Mouse (Mus musculus) midbrain, embryonic 16.5 days (tissue): Measurements from ENCODE around the gene Mthfd2. TPM values are rescaled to one million over a fixed set of nuclear protein-coding genes. Genes with fewer than 3 reads are reported as not detected.

ENCODE experiments used
- ATAC-seq: fragments of 200-750 bp; cut with Nextera tagmentation; 2 replicates; pipeline ENCODE4 v1.8.0; 2017; ENCODE audit warnings: moderate TSS enrichment
- H3K27ac ChIP-seq: fragments of 300-500 bp; sonication (generic); 2 replicates; pipeline ENCODE4 v1.5.1; 2014; ENCODE audit warnings: mild to moderate bottlenecking, low read length, mixed read lengths
- H3K27me3 ChIP-seq: fragments of 300-500 bp; sonication (generic); 2 replicates; pipeline ENCODE4 v1.6.1; 2014; ENCODE audit warnings: low read depth, low read length, mixed read lengths; ENCODE audit not compliant: control insufficient read depth, insufficient read depth
- H3K36me3 ChIP-seq: fragments of 300-500 bp; sonication (generic); 2 replicates; pipeline ENCODE4 v1.6.1; 2014; ENCODE audit warnings: mild to moderate bottlenecking, low read length, moderate library complexity, mixed read lengths; ENCODE audit not compliant: control insufficient read depth, insufficient read depth
- H3K4me1 ChIP-seq: fragments of 300-500 bp; sonication (generic); 2 replicates; pipeline ENCODE4 v1.6.1; 2014; ENCODE audit warnings: mild to moderate bottlenecking, low read length, mixed read lengths; ENCODE audit not compliant: control insufficient read depth, insufficient read depth
- H3K4me2 ChIP-seq: fragments of 300-500 bp; sonication (generic); 2 replicates; pipeline ENCODE4 v1.6.1; 2014; ENCODE audit warnings: mild to moderate bottlenecking, low read length, mixed read lengths
- H3K4me3 ChIP-seq: fragments of 300-500 bp; sonication (generic); 2 replicates; pipeline ENCODE4 v1.5.1; 2014; ENCODE audit warnings: low read depth, mild to moderate bottlenecking, low read length, moderate library complexity, mixed read lengths
- H3K9ac ChIP-seq: fragments of 300-500 bp; sonication (generic); 2 replicates; pipeline ENCODE4 v1.6.1; 2014; ENCODE audit warnings: low read depth, low read length, mixed read lengths
- H3K9me3 ChIP-seq: fragments of 300-500 bp; sonication (generic); replicated peaks from 2 replicates; pipeline ENCODE4 v1.6.1; 2014; ENCODE audit warnings: mild to moderate bottlenecking, low read length, mixed read lengths; ENCODE audit not compliant: control insufficient read depth, poor library complexity, severe bottlenecking
- WGBS: fragments of 180-500 bp; shearing (Covaris S2); extraction: QIAGEN DNeasy Blood & Tissue Kit; methylation state at CpG from one replicate; pipeline ENCODE4 v1.1.7; 2014; 5-methylcytosine and 5-hydroxymethylcytosine counted together
- polyA plus RNA-seq: library from polyadenylated mRNA; unstranded; fragments of >200 nt; fragmentation: Nextera tagmentation; extraction: Ambion mirVana; gene quantifications from 2 replicates; pipeline ENCODE4 v1.2.1, GENCODE M21; 2015

Gene Mthfd2
- polyA plus RNA-seq, 1 experiment from 2014 or later = 34.7 TPM

DNA sequence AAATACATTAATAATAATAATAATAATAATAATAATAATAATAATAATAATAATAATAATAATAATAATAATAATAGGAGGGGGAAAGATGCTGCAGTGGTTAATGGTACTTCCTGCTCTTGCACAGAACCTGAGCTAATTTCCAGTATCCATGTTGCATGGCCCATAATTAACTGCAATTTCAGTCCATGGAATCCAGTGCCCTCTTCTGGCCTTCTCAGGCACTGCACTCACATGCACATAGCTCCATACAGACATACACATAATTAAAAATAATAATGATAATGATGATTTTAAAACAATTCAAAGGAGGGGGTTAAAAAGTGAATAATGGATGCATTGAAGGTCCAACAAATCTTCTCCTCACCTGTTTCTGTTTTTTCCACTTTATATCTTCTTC, 60.5 kb downstream of the Mthfd2 start:
- H3K4me1 ChIP-seq = peaks cover 15% of the 10 kb centered on the region
- no peak overlapping the region for H3K4me2 ChIP-seq
- H3K27ac ChIP-seq = no peak overlapping the region
- H3K9me3 ChIP-seq = no peaks in the 10 kb centered on the region
- H3K4me3 ChIP-seq = no peak overlapping the region
- ATAC-seq = no peak
- no peak overlapping the region for H3K9ac ChIP-seq
- H3K27me3 ChIP-seq = no peaks in the 10 kb centered on the region
- H3K36me3 ChIP-seq = no peaks in the 10 kb centered on the region

GRCm38 (mm10) chr6:83264516-83264915, 61.2 kb downstream of the Mthfd2 start:
- no peak overlapping the region for H3K4me2 ChIP-seq
- H3K9me3 ChIP-seq = no peaks in the 10 kb centered on the region
- no peak overlapping the region for H3K9ac ChIP-seq
- 83% methylated on average over 1 of the region's 1 CpGs for WGBS
- no peaks in the 10 kb centered on the region for H3K36me3 ChIP-seq
- H3K4me3 ChIP-seq = no peak overlapping the region
- H3K27ac ChIP-seq = no peak overlapping the region
- H3K4me1 ChIP-seq = peaks cover 16% of the 10 kb centered on the region
- no peaks in the 10 kb centered on the region for H3K27me3 ChIP-seq
- no peak for ATAC-seq

Other genes starting within 250 kb of the Mthfd2 start
- gene Pcgf1, start 248.0 kb downstream of the Mthfd2 start, polyA plus RNA-seq = 50.4 and 52.5 TPM in 2 replicates
- gene Lbx2, start 239.5 kb downstream of the Mthfd2 start, polyA plus RNA-seq = not detected in 2 replicates
- 5.2 and 5.9 TPM in 2 replicates for gene Ccdc142, start 224.3 kb downstream of the Mthfd2 start, polyA plus RNA-seq
- 5.3 and 5.9 TPM in 2 replicates for gene Gm42688, start 224.3 kb downstream of the Mthfd2 start, polyA plus RNA-seq
- 113 and 115 TPM in 2 replicates for gene Mrpl53, start 216.9 kb downstream of the Mthfd2 start, polyA plus RNA-seq
- 20.9 and 21.6 TPM in 2 replicates for gene Mogs, start 210.4 kb downstream of the Mthfd2 start, polyA plus RNA-seq
- 148 and 163 TPM in 2 replicates for gene Wbp1, start 204.3 kb downstream of the Mthfd2 start, polyA plus RNA-seq
- gene Ino80b, start 200.5 kb downstream of the Mthfd2 start, polyA plus RNA-seq = 13.3 and 14.5 TPM in 2 replicates
- gene Rtkn, start 190.4 kb downstream of the Mthfd2 start, polyA plus RNA-seq = 10.7 TPM in 2 replicates
- gene Wdr54, start 169.5 kb downstream of the Mthfd2 start, polyA plus RNA-seq = 20.1 and 22.9 TPM in 2 replicates
- gene 1700003E16Rik, start 169.5 kb downstream of the Mthfd2 start, polyA plus RNA-seq = 11.4 and 16.3 TPM in 2 replicates
- gene Dctn1, start 160.0 kb downstream of the Mthfd2 start, polyA plus RNA-seq = 161 and 164 TPM in 2 replicates
- gene Slc4a5, start 106.1 kb downstream of the Mthfd2 start, polyA plus RNA-seq = 0.40 and 0.49 TPM in 2 replicates
- 19.2 and 20.8 TPM in 2 replicates for gene Mob1a, start 108 bp upstream of the Mthfd2 start, polyA plus RNA-seq
- 44.0 and 50.0 TPM in 2 replicates for gene Bola3, start 23.2 kb upstream of the Mthfd2 start, polyA plus RNA-seq
- 51.9 and 53.2 TPM in 2 replicates for gene Tet3, start 133.2 kb upstream of the Mthfd2 start, polyA plus RNA-seq
- gene Dguok, start 181.1 kb upstream of the Mthfd2 start, polyA plus RNA-seq = 64.8 and 72.5 TPM in 2 replicates
- gene Actg2, start 210.4 kb upstream of the Mthfd2 start, polyA plus RNA-seq = 1.7 and 2.0 TPM in 2 replicates
- gene Stambp, start 246.8 kb upstream of the Mthfd2 start, polyA plus RNA-seq = 71.5 and 76.9 TPM in 2 replicates